Mouse (Mus musculus) limb, embryonic 10.5 days (tissue): ENCODE results near the gene Sf3b4. TPM values are rescaled to one million over a fixed set of nuclear protein-coding genes. Genes with fewer than 3 reads are reported as not detected.
"Not testable (repeated sequence)": the region's sequence is repeated elsewhere in the genome, so short reads cannot be mapped to it uniquely, and the experiment has no call there.

Experiments used
- DNase-seq: peaks from one replicate; pipeline ENCODE4 v3.0.0-alpha.2; 2017; ENCODE audit warnings: low spot score
- H3K27ac ChIP-seq: fragments of 300-500 bp; sonication (generic); 2 replicates; pipeline ENCODE4 v1.5.1; 2016; ENCODE audit warnings: mild to moderate bottlenecking
- H3K27me3 ChIP-seq: fragments of 300-500 bp; sonication (generic); 2 replicates; pipeline ENCODE4 v1.6.1; 2016; ENCODE audit warnings: low read depth, mild to moderate bottlenecking; ENCODE audit not compliant: poor library complexity, severe bottlenecking
- H3K36me3 ChIP-seq: fragments of 300-500 bp; sonication (generic); 2 replicates; pipeline ENCODE4 v1.6.1; 2016; ENCODE audit warnings: mild to moderate bottlenecking, moderate library complexity
- H3K4me1 ChIP-seq: fragments of 300-500 bp; sonication (generic); 2 replicates; pipeline ENCODE4 v1.6.1; 2016
- H3K4me3 ChIP-seq: fragments of 300-500 bp; sonication (generic); 2 replicates; pipeline ENCODE4 v1.5.1; 2016; ENCODE audit warnings: mild to moderate bottlenecking, moderate library complexity
- H3K9me3 ChIP-seq: fragments of 300-500 bp; sonication (generic); replicated peaks from 2 replicates; pipeline ENCODE4 v1.6.1; 2016; ENCODE audit warnings: mild to moderate bottlenecking
- WGBS: fragments of 180-500 bp; shearing (Covaris S2); methylation state at CpG from one replicate; pipeline ENCODE4 v1.1.7; 2016; 5-methylcytosine and 5-hydroxymethylcytosine counted together
- polyA plus RNA-seq: library from polyadenylated mRNA; unstranded; fragments of >200 nt; fragmentation: Nextera tagmentation; extraction: Ambion mirVana; gene quantifications from 2 replicates; pipeline ENCODE4 v1.2.1, GENCODE M21; 2016

Gene Sf3b4
- polyA plus RNA-seq, 1 experiment from 2014 or later, result 290 TPM

DNA sequence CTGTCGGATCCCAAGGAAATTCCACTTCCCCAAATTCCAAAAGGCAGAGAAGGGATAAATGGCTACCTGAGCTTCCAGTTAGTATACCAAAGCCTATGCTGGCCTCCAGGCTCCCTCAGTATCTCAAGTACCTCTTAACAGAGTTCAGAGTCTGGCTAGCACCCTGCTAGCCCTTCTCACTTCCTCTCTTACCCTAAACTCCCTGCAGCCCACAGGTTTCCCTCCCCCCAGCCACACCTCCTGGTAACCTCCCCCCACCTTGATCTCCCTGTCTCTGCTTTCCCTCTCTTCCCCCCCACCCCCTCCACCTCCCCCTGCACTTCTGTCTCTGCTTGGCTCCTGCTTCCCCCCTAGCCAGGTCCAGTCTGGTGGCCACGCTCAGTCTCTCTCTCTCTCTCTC lies 27.6 kb downstream of the Sf3b4 start:
- no peaks in the 10 kb centered on the region for H3K9me3 ChIP-seq
- no peak for DNase-seq
- H3K4me1 ChIP-seq, result peaks cover 21% of the 10 kb centered on the region
- WGBS, result 62% methylated on average over 2 of the region's 2 CpGs
- H3K27me3 ChIP-seq, result no peaks in the 10 kb centered on the region
- peaks cover 10% of the 10 kb centered on the region for H3K36me3 ChIP-seq
- H3K27ac ChIP-seq, result no peak overlapping the region
- H3K4me3 ChIP-seq, result no peak overlapping the region

DNA sequence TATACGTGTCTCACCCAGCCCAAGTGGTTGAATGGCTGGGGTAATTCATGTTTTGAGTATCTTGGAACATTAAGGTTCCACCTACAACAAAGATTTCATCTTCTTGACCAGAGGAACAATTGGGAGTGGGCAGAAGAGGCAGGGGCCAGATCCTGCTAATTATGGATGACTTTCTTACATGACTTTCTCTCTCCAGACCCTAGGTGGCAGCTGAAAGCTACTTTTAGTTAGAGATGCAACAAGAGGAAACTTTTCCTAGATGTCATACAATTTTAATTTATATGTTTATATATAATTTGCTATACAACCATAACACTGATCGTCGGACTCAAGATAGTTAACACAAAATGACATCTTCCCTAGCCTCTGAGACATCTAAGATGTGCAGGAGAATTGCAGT lies 35.7 kb downstream of the Sf3b4 start:
- WGBS, result 91% methylated on average over 3 of the region's 3 CpGs
- Histone ChIP-seq H3K27ac (no peak overlapping the region), H3K4me1 (peaks cover 13% of the 10 kb centered on the region), H3K36me3 (no peaks in the 10 kb centered on the region), H3K27me3 (no peaks in the 10 kb centered on the region), H3K9me3 (no peaks in the 10 kb centered on the region), H3K4me3 (no peak overlapping the region)
- no peak for DNase-seq

DNA sequence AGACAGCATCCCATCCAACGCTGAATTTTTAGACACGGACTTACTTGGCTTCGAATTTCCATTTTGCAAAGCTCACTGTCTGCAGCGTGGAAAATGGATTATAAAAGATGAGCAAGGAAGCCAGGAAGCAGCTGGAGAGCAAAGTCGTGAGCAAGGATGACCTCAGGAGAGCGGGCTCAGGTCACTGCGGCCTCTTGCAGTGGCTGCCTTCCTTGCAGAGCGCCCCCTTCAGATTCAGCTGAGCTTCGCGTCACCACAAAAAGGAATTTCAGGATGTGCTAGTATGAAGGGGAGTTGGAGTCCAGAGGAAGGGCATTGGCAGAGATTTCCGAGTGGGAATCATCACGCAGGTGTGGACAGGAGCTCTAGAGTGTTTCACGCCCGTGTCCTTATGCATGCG lies 37.1 kb downstream of the Sf3b4 start:
- DNase-seq, result no peak
- H3K9me3 ChIP-seq, result no peaks in the 10 kb centered on the region
- no peak overlapping the region for H3K27ac ChIP-seq
- no peaks in the 10 kb centered on the region for H3K27me3 ChIP-seq
- H3K36me3 ChIP-seq, result no peaks in the 10 kb centered on the region
- peaks cover 23% of the 10 kb centered on the region for H3K4me1 ChIP-seq
- 24% methylated on average over 15 of the region's 15 CpGs for WGBS
- H3K4me3 ChIP-seq, result no peak overlapping the region

DNA sequence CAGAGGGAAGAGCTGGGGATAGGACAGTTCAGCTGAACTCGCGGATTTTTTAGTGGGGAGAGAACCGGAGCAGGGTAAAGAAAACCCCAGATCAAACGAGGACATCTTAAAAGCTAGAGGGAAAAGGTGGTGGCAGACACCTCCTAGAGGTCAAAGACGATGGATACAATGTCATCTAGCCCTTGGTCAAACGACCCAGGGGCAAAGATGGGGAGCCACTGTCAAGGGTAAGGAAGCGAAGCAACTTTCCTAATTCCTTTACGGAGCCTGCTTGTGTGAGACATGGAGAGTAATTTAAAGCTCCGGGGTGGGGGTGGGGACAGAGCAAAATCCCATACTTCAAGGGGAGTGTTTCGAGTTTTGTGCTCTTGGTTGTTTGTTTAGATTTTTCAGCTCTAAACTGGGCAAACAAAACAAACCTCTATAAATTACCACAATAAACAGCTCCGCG lies 47.1 kb downstream of the Sf3b4 start:
- Histone ChIP-seq H3K36me3 (no peaks in the 10 kb centered on the region), H3K27me3 (no peaks in the 10 kb centered on the region), H3K27ac (peak overlapping the region; percentile 97), H3K9me3 (no peaks in the 10 kb centered on the region), H3K4me3 (peak overlapping the region; percentile 65), H3K4me1 (peaks cover 28% of the 10 kb centered on the region)
- under 1% methylated on average over 12 of the region's 12 CpGs for WGBS
- DNase-seq, result peak; percentile 61

DNA sequence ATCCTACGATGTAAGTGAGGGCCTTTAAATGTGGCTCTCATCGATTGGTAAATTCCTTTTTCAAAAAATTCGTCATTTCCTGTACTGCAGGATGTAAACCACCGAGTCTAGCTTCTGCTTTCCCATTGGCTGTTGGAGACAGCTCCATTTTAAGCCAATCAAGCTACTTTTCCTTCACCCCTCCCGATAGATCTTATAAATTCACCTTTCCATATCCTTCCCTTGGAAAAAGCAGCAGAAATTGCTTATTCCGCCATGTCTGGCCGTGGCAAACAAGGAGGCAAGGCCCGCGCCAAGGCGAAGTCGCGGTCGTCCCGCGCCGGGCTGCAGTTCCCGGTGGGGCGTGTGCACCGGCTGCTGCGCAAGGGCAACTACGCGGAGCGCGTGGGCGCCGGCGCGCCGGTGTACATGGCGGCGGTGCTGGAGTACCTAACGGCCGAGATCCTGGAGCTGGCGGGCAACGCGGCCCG lies 47.6 kb downstream of the Sf3b4 start, which contains the start of the genes Bola1 and Hist2h2ab:
Bola1 (minus strand) TSS at position 49 of the 470 bp plus-strand sequence.
Hist2h2ab (plus strand) TSS at position 205 of the 470 bp plus-strand sequence.
- Histone ChIP-seq H3K27ac (peak within 1 kb of the TSS; percentile 97), H3K9me3 (no peaks in the 10 kb centered on the region), H3K36me3 (no peaks in the 10 kb centered on the region), H3K27me3 (no peaks in the 10 kb centered on the region), H3K4me3 (peak within 1 kb of the TSS; percentile 65), H3K4me1 (peaks cover 28% of the 10 kb centered on the region)
- WGBS, result under 1% methylated on average over 37 of the region's 37 CpGs
- DNase-seq, result peak; percentile 82

DNA sequence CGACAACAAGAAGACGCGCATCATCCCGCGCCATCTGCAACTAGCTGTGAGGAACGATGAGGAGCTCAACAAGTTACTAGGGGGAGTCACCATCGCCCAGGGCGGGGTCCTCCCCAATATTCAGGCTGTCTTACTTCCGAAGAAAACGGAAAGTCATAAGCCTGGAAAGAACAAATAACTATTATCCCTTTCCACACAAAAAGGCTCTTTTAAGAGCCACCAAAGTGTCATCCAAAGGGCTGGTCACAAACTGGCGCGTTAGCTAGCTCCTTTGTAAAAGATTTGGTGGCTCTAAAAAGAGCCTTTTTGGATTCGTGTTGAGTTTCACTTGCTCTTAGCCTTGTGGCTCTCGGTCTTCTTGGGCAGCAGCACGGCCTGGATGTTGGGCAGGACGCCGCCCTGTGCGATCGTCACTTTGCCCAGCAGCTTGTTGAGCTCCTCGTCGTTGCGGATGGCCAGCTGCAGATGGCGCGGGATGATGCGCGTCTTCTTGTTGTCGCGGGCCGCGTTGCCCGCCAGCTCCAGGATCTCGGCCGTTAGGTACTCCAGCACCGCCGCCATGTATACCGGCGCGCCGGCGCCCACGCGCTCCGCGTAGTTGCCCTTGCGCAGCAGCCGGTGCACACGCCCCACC lies 48.1 kb downstream of the Sf3b4 start:
- Histone ChIP-seq H3K4me1 (peaks cover 28% of the 10 kb centered on the region), H3K27ac (peak overlapping the region; percentile 97), H3K4me3 (peak overlapping the region; percentile 65)
- WGBS, result under 1% methylated on average over 31 of the region's 47 CpGs
- not testable (repeated sequence) for H3K36me3 ChIP-seq, H3K9me3 ChIP-seq, H3K27me3 ChIP-seq
- peak; percentile 59 for DNase-seq

DNA sequence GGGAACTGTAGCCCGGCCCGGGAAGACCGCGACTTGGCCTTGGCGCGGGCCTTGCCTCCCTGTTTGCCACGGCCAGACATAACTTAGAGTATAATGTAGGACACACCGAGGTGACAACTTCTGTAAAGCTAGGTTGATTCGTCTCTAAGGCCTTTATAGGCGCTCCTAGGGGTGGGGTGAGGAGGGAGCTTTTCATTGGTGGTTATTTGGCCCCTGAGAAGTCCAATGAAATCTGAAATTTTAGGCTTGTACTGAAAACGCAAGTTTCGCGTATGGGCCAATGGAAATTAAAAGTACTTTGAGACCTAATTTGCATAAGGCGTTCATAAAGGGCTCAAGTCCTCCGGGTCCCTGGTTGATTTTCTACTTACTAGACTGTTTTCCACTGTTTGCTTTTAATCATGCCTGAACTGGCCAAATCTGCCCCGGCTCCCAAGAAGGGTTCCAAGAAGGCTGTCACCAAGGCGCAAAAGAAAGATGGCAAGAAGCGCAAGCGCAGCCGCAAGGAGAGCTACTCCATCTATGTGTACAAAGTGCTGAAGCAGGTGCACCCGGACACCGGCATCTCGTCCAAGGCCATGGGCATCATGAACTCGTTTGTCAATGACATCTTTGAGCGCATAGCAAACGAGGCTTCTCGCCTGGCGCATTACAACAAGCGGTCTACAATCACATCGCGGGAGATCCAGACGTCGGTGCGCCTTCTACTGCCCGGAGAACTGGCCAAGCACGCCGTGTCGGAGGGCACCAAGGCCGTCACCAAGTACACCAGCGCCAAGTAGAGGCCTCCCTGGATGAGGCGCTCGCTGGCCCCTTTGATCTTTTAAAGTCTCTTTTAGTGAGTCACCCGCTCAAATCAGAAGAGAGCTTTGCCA lies 48.9 kb downstream of the Sf3b4 start, which contains the start of the genes Hist2h2ac and Hist2h2be:
Hist2h2ac (minus strand) TSS at position 116 of the 875 bp plus-strand sequence.
Hist2h2be (plus strand) TSS at position 355 of the 875 bp plus-strand sequence.
- H3K4me3 ChIP-seq, result peak within 1 kb of the TSS; percentile 65
- peak; percentile 80 for DNase-seq
- H3K36me3 ChIP-seq, result no peaks in the 10 kb centered on the region
- no peaks in the 10 kb centered on the region for H3K9me3 ChIP-seq
- under 1% methylated on average over 43 of the region's 43 CpGs for WGBS
- peak within 1 kb of the TSS; percentile 97 for H3K27ac ChIP-seq
- no peaks in the 10 kb centered on the region for H3K27me3 ChIP-seq
- H3K4me1 ChIP-seq, result peaks cover 29% of the 10 kb centered on the region

DNA sequence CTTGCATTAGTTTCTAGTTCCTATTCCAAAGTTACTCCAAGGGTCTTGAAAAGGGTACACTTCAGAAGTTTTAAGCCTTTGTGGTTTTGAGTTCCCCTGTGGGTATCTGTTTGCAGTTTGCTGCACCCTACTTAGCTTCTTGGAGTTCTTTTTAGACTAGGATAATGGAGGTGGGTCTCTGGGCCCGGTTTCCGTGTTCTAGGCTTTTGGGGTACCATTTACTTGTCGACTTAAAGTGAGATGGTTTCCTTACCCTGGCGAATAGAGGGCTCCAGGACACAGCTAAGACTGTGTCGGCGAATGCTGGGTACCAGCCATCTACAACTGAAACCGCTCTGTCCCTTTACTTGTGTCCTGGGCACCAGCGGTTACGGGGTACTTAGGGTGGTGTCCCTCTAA lies 49.5 kb downstream of the Sf3b4 start:
- Histone ChIP-seq H3K27me3 (no peaks in the 10 kb centered on the region), H3K4me1 (peaks cover 33% of the 10 kb centered on the region), H3K27ac (peak overlapping the region; percentile 97), H3K4me3 (peak overlapping the region; percentile 65), H3K9me3 (no peaks in the 10 kb centered on the region), H3K36me3 (no peaks in the 10 kb centered on the region)
- no peak for DNase-seq
- 26% methylated on average over 9 of the region's 9 CpGs for WGBS

DNA sequence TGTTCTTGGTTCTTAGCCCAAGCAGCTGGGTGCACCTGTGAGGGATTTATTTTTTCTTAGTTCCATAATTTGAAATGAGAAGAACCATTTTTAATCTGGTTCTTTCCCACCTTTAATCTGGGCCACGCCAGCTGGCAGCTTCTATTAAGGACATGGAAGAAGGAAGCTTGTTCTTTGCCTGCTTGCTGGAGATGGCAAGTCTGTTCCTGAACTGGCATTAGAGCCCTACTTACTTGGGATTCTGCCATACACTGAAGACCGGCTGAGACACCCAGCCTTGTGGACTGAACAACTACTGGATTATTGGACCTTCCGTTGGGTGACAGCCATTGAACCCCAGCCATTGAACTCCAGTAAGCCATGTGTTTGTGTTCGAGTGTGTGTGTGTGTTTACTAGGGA lies 50.6 kb downstream of the Sf3b4 start:
- Histone ChIP-seq H3K36me3 (no peaks in the 10 kb centered on the region), H3K4me3 (no peak overlapping the region), H3K27ac (no peak overlapping the region), H3K9me3 (no peaks in the 10 kb centered on the region), H3K4me1 (peaks cover 33% of the 10 kb centered on the region), H3K27me3 (no peaks in the 10 kb centered on the region)
- DNase-seq, result no peak
- 93% methylated on average over 4 of the region's 4 CpGs for WGBS

DNA sequence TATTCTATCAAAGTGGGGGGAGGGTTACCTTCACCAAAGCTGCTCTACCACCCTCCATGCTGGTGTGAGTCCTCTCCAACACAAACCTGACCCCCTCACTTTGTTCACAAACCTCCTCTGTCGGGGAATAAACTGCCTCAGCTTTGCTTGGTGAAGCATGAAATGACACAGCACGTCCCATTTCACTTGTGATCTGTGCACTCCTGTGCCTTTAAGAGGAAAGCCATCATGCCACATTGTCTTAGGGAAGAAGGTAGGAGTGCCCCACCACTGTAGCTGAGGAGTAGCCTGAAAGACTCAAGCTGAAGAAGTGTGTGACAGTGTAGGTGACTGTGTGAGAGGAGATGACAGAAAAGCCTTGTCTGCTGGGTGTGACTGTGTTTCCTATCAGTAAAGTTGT lies 53.3 kb downstream of the Sf3b4 start:
- Histone ChIP-seq H3K27me3 (no peaks in the 10 kb centered on the region), H3K9me3 (no peaks in the 10 kb centered on the region), H3K36me3 (no peaks in the 10 kb centered on the region), H3K27ac (peak overlapping the region; percentile 66), H3K4me3 (no peak overlapping the region), H3K4me1 (peaks cover 25% of the 10 kb centered on the region)
- WGBS, result 50% methylated on average over 2 of the region's 2 CpGs
- no peak for DNase-seq
